Mouse (Mus musculus) bone marrow macrophage, adult 2 months (primary cell): ENCODE measurements around the gene Rnf41.

Experiments used
- CTCF ChIP-seq: IDR thresholded peaks from 2 replicates; pipeline ENCODE4 v1.5.1; 2012; ENCODE audit warnings: low read depth, mild to moderate bottlenecking, low read length, moderate library complexity
- POLR2A ChIP-seq: IDR thresholded peaks from 2 replicates; pipeline ENCODE4 v1.6.1; 2012; ENCODE audit warnings: mild to moderate bottlenecking, low read depth, low read length, borderline replicate concordance

GRCm38 (mm10) chr10:128474366-128474765, 62.9 kb downstream of the Rnf41 start:
- no peak for TF ChIP-seq CTCF
- TF ChIP-seq POLR2A = no peak
